Mouse (Mus musculus) ovary, postnatal 14 days (tissue): ENCODE results near the gene Olfr1291-ps1.

ENCODE experiments used
- DNase-seq: peaks from one replicate; pipeline ENCODE4 v3.0.0; 2022; ENCODE audit warnings: low spot score

Olfr1291-ps1 gene

DNA sequence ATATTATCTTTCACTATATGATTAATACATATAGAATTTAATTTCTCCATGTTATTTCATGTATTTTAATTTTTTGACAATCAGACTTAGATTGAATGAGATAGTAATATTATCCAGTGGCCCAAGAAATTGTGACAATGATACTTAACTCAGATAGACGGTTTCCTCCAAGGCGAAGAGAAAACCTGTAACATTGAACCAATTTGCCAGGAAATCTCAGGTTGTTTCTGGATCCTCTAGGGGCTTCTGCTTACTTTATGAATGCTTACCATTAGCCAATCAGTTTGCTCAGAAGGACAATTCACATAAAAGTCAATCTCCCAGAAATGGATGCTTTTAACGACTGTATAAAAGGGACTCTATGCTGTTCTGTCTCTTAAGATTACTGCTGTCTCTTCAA, at the start of gene Olfr1291-ps1:
Olfr1291-ps1 (plus strand) TSS at position 301 of the 400 bp plus-strand sequence.
- DNase-seq = no peak

DNA sequence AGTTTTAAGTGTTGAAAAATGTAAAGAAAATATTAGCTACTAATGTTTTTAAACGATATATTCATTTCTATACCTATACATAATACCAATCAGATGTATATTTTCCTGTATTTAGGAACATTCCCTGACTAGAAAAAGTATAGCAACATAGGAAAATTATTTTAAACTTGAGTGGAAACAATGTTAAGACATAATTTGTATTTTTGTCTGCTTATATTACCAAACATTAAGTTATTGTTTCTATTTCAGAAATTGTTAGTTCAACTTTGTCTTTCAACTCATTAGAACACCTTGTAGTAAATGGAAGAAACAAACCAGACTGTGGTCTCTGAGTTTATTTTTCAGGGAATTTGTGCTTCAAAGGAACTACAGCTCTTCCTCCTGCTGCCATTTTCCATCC, 48.1 kb upstream of the Olfr1291-ps1 start, which contains the start of gene Olfr1287:
Olfr1287 (plus strand) TSS at position 301 of the 400 bp plus-strand sequence.
- DNase-seq = no peak

DNA sequence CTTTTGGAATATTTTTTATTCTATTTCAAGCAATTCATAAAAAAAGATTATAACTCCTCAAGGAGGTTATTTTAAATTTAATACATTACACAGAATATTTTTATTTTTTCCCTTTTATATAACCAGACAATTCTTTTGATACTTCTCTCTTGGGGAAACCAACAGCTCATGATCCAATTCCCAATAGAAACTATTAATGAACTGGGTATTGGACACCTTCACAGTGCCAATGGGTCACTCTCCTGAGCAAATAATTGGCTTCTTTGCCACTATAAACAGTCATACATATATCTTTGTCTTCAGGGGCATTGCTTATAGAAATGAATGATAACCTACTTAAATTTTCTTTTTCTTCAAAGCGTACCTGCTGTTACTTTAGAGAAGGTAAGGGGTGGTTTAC, 23.2 kb upstream of the Olfr1291-ps1 start, which contains the start of gene Olfr1288:
Olfr1288 (plus strand) TSS at position 301 of the 400 bp plus-strand sequence.
- DNase-seq = no peak

DNA sequence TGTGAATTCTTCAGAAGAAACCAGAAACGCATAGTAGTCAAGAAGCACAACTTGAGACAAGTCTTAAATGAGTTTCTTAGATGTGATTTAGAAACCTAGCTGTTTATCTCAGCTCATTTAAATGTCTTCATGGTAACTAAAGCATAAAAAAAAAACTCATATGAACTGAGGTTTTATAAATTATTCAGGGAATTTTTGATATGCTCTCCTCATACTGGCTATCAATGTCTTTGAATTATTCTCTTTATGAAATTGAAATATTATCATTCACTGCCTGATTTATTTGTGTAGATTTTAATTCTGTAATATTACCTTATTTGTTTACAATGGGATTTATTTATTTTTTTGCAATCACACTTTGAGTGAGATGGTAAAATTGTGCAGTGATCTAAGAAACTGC, 16.5 kb upstream of the Olfr1291-ps1 start, which contains the start of gene Olfr1289:
Olfr1289 (plus strand) TSS at position 301 of the 400 bp plus-strand sequence.
- DNase-seq = no peak

DNA sequence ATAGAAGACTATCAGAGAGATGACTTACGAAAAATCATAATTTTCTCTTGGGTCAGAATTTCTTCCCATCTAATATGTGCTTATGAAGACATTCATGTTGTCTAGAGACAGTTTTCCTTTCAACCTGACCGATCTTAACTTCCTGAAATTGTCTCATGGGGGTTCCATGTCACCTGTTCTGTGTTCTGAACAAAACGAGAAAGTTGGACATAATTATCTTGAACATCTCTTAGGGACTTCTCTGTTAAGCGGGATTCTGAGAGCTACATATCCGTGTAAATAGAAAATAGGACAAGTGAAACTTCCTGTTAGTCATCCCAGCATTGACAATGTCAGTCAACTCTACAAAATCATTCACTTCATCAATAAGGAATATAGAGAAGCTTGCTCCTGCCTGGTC, 3.3 kb upstream of the Olfr1291-ps1 start, which contains the start of gene Olfr1290:
Olfr1290 (minus strand) TSS at position 101 of the 400 bp plus-strand sequence.
- no peak for DNase-seq

DNA sequence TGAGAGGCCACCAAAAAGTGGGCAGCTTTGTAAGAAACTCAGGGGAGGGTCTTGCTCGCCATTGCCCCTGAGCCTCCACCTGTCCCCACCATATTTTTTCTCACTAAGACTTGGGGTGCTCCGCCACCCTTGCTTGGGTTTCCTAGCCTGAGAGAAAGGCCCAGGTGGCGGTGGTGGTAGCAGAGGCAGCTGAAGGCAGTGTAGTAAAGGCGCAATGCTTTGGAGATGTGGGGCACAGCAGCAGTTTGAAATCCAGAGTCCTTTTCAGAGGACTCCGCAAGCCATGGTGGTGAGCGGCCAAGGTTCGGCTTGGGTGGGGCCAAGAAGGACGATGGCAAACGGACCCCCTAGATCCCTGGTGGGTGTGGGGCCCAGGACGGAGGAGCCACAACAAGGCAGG, 20.5 kb downstream of the Olfr1291-ps1 start:
- DNase-seq = no peak

DNA sequence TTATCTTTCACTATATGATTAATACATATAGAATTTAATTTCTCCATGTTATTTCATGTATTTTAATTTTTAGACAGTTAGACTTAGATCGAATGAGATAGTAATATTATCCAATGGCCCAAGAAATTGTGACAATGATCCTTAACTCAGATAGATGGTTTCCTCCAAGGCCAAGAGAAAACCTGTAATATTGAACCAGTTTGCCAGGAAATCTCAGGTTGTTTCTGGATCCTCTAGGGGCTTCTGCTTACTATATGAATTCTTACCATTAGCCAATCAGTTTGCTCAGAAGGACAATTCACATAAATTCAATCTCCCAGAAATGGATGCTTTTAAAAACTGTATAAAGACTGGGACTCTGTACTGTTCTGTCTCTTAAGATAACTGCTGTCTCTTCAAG, 27.9 kb downstream of the Olfr1291-ps1 start, which contains the start of gene Olfr1293-ps:
Olfr1293-ps (plus strand) TSS at position 301 of the 400 bp plus-strand sequence.
- no peak for DNase-seq

DNA sequence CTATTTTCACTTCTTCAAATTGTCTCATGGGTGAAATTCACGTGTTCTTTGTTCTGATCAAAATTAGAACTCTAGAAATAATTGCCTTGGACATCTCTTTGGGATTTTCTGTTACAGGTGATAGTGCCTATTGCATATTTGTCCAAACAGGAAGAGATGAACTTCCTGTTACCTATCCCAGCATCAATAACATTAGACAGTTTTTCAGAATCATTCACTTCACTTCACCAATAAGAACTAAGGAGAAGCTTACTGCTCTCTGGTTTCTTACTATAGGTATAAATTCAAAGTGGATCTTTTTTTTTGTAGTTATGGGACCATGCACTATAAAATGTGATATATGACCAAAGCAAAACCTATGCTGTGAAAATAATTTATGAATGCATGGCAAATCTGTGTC, 43.2 kb downstream of the Olfr1291-ps1 start, which contains the start of gene Olfr1294:
Olfr1294 (minus strand) TSS at position 101 of the 400 bp plus-strand sequence.
- DNase-seq = no peak
